Mouse (Mus musculus): ENCODE measurements around the gene Sult1a1. TPM values are rescaled to one million over a fixed set of nuclear protein-coding genes. Genes with fewer than 3 reads are reported as not detected.

The Sult1a1 gene
- polyA plus RNA-seq, 1 experiment from 2014 or later, result 12.2 TPM

DNA sequence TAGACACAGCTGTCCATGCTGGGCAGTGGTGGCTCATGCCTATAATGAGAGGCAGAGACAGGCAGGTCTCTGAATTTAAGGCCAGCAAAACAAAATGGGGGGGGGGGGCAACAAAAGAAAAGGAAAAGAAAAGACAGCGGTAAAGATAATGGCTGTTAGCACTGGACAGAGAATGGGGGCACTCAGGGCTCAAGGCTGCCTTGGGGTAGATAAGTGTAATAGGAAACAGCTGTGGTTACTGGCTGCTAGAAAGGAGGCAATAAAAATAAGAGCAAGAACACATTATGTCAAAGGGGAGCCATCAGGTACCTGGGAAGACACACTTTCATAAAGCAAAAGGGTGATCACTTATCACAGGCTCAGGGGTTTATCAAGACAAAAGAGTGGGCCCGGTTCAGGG lies 43.8 kb downstream of the Sult1a1 start:
- no peak overlapping the region for H3K27ac ChIP-seq
- H3K27me3 ChIP-seq, result no peaks in the 10 kb centered on the region
- H3K4me2 ChIP-seq, result no peak overlapping the region
- peaks cover 15% of the 10 kb centered on the region for H3K4me1 ChIP-seq
- H3K4me3 ChIP-seq, result no peak overlapping the region
- H3K9ac ChIP-seq, result no peak overlapping the region
- H3K36me3 ChIP-seq, result no peaks in the 10 kb centered on the region
- no peak for ATAC-seq (ENCODE audit: insufficient number of reproducible peaks, low FRiP score, low TSS enrichment, low read depth)
- WGBS, result 48% methylated on average over 2 of the region's 2 CpGs
- no peaks in the 10 kb centered on the region for H3K9me3 ChIP-seq

DNA sequence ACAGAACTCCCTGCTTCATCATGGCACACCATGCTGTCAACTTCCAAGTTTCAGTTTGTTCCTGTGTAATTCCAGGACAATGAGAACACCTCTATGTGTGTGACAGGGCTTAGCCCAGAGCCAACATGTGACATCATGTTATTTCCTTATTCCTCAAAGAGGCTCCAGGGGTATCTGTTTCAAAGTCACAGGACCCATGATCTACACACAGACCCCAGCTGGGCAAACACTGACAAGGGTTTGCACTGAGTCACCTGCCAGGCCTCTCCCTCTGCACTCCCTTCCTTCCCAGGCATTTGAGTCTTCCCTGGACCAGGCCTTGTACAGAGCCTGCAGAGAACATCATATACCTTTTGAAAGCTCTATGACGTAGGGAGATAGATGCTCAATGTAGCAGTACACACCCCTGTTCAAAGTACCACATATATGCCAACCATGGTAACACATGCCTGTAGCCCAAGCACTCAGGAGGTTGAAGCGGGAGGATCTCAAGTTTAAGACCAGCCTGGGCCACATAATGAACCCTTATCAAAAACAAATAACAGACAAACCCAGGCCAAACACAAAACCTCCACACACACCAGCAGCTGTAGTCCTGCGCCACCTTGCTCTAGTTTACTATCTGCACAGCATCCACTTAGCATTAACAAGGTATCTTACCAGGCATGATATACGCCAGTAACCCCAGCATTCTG lies 45.3 kb downstream of the Sult1a1 start, which contains the start of gene Nupr1:
TSS of gene Nupr1 (minus strand) at position 38 of the 695 bp plus-strand sequence.
- Histone ChIP-seq H3K4me2 (no peak within 1 kb of the TSS), H3K27ac (no peak within 1 kb of the TSS), H3K27me3 (no peaks in the 10 kb centered on the region), H3K9ac (no peak within 1 kb of the TSS), H3K4me3 (no peak within 1 kb of the TSS), H3K36me3 (no peaks in the 10 kb centered on the region), H3K9me3 (no peaks in the 10 kb centered on the region), H3K4me1 (peaks cover 17% of the 10 kb centered on the region)
- 90% methylated on average over 4 of the region's 4 CpGs for WGBS
- no peak for ATAC-seq (ENCODE audit: insufficient number of reproducible peaks, low FRiP score, low TSS enrichment, low read depth)

- Histone ChIP-seq H3K27me3 (no peaks in the 10 kb centered on the region), H3K4me2 (no peak overlapping the region), H3K9ac (no peak overlapping the region), H3K36me3 (no peaks in the 10 kb centered on the region), H3K4me3 (no peak overlapping the region), H3K27ac (no peak overlapping the region), H3K9me3 (no peaks in the 10 kb centered on the region), H3K4me1 (peaks cover 27% of the 10 kb centered on the region)
- no peak for ATAC-seq (ENCODE audit: insufficient number of reproducible peaks, low FRiP score, low TSS enrichment, low read depth)
- WGBS, result 24% methylated on average over 3 of the region's 3 CpGs
These were observed 46.3 kb downstream of the Sult1a1 start for GRCm38 (mm10) chr7:126629915-126630314.

GRCm38 (mm10) chr7:126628111-126628510 lies 48.1 kb downstream of the Sult1a1 start:
- peaks cover 18% of the 10 kb centered on the region for H3K4me1 ChIP-seq
- no peak overlapping the region for H3K4me3 ChIP-seq
- H3K9me3 ChIP-seq, result no peaks in the 10 kb centered on the region
- H3K4me2 ChIP-seq, result no peak overlapping the region
- H3K27me3 ChIP-seq, result no peaks in the 10 kb centered on the region
- ATAC-seq (ENCODE audit: insufficient number of reproducible peaks, low FRiP score, low TSS enrichment, low read depth), result no peak
- no peaks in the 10 kb centered on the region for H3K36me3 ChIP-seq
- H3K9ac ChIP-seq, result no peak overlapping the region
- H3K27ac ChIP-seq, result no peak overlapping the region
- WGBS, result 43% methylated on average over 6 of the region's 6 CpGs

- Histone ChIP-seq H3K9ac (no peak overlapping the region), H3K27ac (peak overlapping the region; percentile 43), H3K4me3 (no peak overlapping the region), H3K9me3 (no peaks in the 10 kb centered on the region), H3K36me3 (no peaks in the 10 kb centered on the region), H3K27me3 (no peaks in the 10 kb centered on the region), H3K4me2 (no peak overlapping the region), H3K4me1 (peaks cover 26% of the 10 kb centered on the region)
- WGBS, result 77% methylated on average over 3 of the region's 3 CpGs
- no peak for ATAC-seq (ENCODE audit: insufficient number of reproducible peaks, low FRiP score, low TSS enrichment, low read depth)
These were observed 50.2 kb downstream of the Sult1a1 start for GRCm38 (mm10) chr7:126625807-126626600.

- 33% methylated on average over 6 of the region's 6 CpGs for WGBS
- peak overlapping the region; percentile 11; the same call in 1 of the 2 replicates for H3K4me3 ChIP-seq
These were observed 50.9 kb downstream of the Sult1a1 start for GRCm38 (mm10) chr7:126625369-126625768.

GRCm38 (mm10) chr7:126624774-126625173 lies 51.5 kb downstream of the Sult1a1 start:
- Histone ChIP-seq H3K27me3 (no peaks in the 10 kb centered on the region), H3K36me3 (no peaks in the 10 kb centered on the region), H3K4me3 (peak overlapping the region; percentile 11), H3K27ac (peak overlapping the region; percentile 12; the same call in 1 of the 2 replicates), H3K9me3 (no peaks in the 10 kb centered on the region), H3K4me2 (0 out of 2 replicates have a peak overlapping the region, but pooled peaks have one; percentile 12), H3K4me1 (peaks cover 26% of the 10 kb centered on the region), H3K9ac (no peak overlapping the region)
- no peak for ATAC-seq (ENCODE audit: insufficient number of reproducible peaks, low FRiP score, low TSS enrichment, low read depth)
- 70% methylated on average over 16 of the region's 16 CpGs for WGBS

More at GRCm38 (mm10) chr7:126625369-126625768, 50.9 kb downstream of the Sult1a1 start:
- Histone ChIP-seq H3K36me3 (no peaks in the 10 kb centered on the region), H3K4me2 (no peak overlapping the region), H3K4me1 (peaks cover 26% of the 10 kb centered on the region), H3K9me3 (no peaks in the 10 kb centered on the region), H3K27me3 (no peaks in the 10 kb centered on the region), H3K27ac (peak overlapping the region; percentile 43), H3K9ac (no peak overlapping the region)
- ATAC-seq (ENCODE audit: insufficient number of reproducible peaks, low FRiP score, low TSS enrichment, low read depth), result peak; percentile 79

DNA sequence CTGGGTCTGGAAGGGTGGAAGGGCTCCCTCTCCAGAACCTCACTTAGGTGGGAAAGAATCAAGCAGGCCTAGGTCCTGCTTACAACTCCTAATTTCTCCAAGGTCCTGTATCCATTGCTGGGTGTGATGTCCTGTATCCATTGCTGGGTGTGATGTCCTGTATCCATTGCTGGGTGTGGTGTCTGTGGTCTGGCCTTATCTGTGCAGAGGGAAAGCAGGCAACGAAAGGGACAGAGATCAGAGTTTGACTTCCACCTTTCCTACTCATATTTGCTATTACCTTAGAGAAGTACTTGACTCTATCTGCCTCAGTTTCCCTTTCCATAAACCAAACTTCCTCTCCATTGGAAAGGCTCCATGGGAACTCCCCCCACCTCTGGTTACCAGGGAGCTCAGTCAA lies 52.9 kb downstream of the Sult1a1 start:
- no peak overlapping the region for H3K4me2 ChIP-seq
- ATAC-seq (ENCODE audit: insufficient number of reproducible peaks, low FRiP score, low TSS enrichment, low read depth), result no peak
- H3K9me3 ChIP-seq, result no peaks in the 10 kb centered on the region
- H3K4me3 ChIP-seq, result no peak overlapping the region
- H3K27ac ChIP-seq, result no peak overlapping the region
- H3K9ac ChIP-seq, result no peak overlapping the region
- peaks cover 25% of the 10 kb centered on the region for H3K4me1 ChIP-seq
- H3K36me3 ChIP-seq, result no peaks in the 10 kb centered on the region
- 79% methylated on average over 1 of the region's 1 CpGs for WGBS
- H3K27me3 ChIP-seq, result no peaks in the 10 kb centered on the region

Other genes starting within 250 kb of the Sult1a1 start
- gene Rabep2, start 247.7 kb downstream of the Sult1a1 start, polyA plus RNA-seq (2015; fragmentation: Nextera tagmentation; extraction: Ambion mirVana), result 39.3 and 39.4 TPM in 2 replicates
- gene Atp2a1, start 213.3 kb downstream of the Sult1a1 start, polyA plus RNA-seq (2015; fragmentation: Nextera tagmentation; extraction: Ambion mirVana), result 82.8 and 290 TPM in 2 replicates
- gene Sh2b1, start 201.0 kb downstream of the Sult1a1 start, polyA plus RNA-seq (2015; fragmentation: Nextera tagmentation; extraction: Ambion mirVana), result 51.9 and 53.7 TPM in 2 replicates
- gene Tufm, start 189.1 kb downstream of the Sult1a1 start, polyA plus RNA-seq (2015; fragmentation: Nextera tagmentation; extraction: Ambion mirVana), result 120 and 130 TPM in 2 replicates
- 41.9 and 47.0 TPM in 2 replicates for gene Atxn2l, start 173.0 kb downstream of the Sult1a1 start, polyA plus RNA-seq (2015; fragmentation: Nextera tagmentation; extraction: Ambion mirVana)
- 173 and 191 TPM in 2 replicates for gene Eif3c, start 110.0 kb downstream of the Sult1a1 start, polyA plus RNA-seq (2015; fragmentation: Nextera tagmentation; extraction: Ambion mirVana)
- 0.79 and 1.9 TPM in 2 replicates for gene Apobr, start 91.5 kb downstream of the Sult1a1 start, polyA plus RNA-seq (2015; fragmentation: Nextera tagmentation; extraction: Ambion mirVana)
- gene Cln3, start 90.6 kb downstream of the Sult1a1 start, polyA plus RNA-seq (2015; fragmentation: Nextera tagmentation; extraction: Ambion mirVana), result 32.7 and 37.7 TPM in 2 replicates
- gene Il27, start 81.5 kb downstream of the Sult1a1 start, polyA plus RNA-seq (2015; fragmentation: Nextera tagmentation; extraction: Ambion mirVana), result not detected in 2 replicates
- gene Nupr1, start 45.6 kb downstream of the Sult1a1 start, polyA plus RNA-seq (2015; fragmentation: Nextera tagmentation; extraction: Ambion mirVana), result 29.8 and 41.9 TPM in 2 replicates
- 43.4 and 43.9 TPM in 2 replicates for gene Sgf29, start 27.1 kb downstream of the Sult1a1 start, polyA plus RNA-seq (2015; fragmentation: Nextera tagmentation; extraction: Ambion mirVana)
- gene Bola2, start 19.0 kb upstream of the Sult1a1 start, polyA plus RNA-seq (2015; fragmentation: Nextera tagmentation; extraction: Ambion mirVana), result 109 and 131 TPM in 2 replicates
- 10.5 and 12.3 TPM in 2 replicates for gene Slx1b, start 19.4 kb upstream of the Sult1a1 start, polyA plus RNA-seq (2015; fragmentation: Nextera tagmentation; extraction: Ambion mirVana)
- 44.5 and 46.5 TPM in 2 replicates for gene Coro1a, start 31.4 kb upstream of the Sult1a1 start, polyA plus RNA-seq (2015; fragmentation: Nextera tagmentation; extraction: Ambion mirVana)
- gene Mapk3, start 83.2 kb upstream of the Sult1a1 start, polyA plus RNA-seq (2015; fragmentation: Nextera tagmentation; extraction: Ambion mirVana), result 65.2 and 68.3 TPM in 2 replicates
- 16.8 and 17.7 TPM in 2 replicates for gene Gdpd3, start 89.9 kb upstream of the Sult1a1 start, polyA plus RNA-seq (2015; fragmentation: Nextera tagmentation; extraction: Ambion mirVana)
- gene Ypel3, start 100.5 kb upstream of the Sult1a1 start, polyA plus RNA-seq (2015; fragmentation: Nextera tagmentation; extraction: Ambion mirVana), result 117 and 122 TPM in 2 replicates
- 0.37 and 0.46 TPM in 2 replicates for gene Tbx6, start 105.1 kb upstream of the Sult1a1 start, polyA plus RNA-seq (2015; fragmentation: Nextera tagmentation; extraction: Ambion mirVana)
- 212 and 227 TPM in 2 replicates for gene Ppp4c, start 116.1 kb upstream of the Sult1a1 start, polyA plus RNA-seq (2015; fragmentation: Nextera tagmentation; extraction: Ambion mirVana)
- 0.22 and 0.56 TPM in 2 replicates for gene Fam57b, start 121.2 kb upstream of the Sult1a1 start, polyA plus RNA-seq (2015; fragmentation: Nextera tagmentation; extraction: Ambion mirVana)
- not detected in 2 replicates for gene 4930451I11Rik, start 155.2 kb upstream of the Sult1a1 start, polyA plus RNA-seq (2015; fragmentation: Nextera tagmentation; extraction: Ambion mirVana)
- 0.57 and 0.82 TPM in 2 replicates for gene Doc2a, start 171.0 kb upstream of the Sult1a1 start, polyA plus RNA-seq (2015; fragmentation: Nextera tagmentation; extraction: Ambion mirVana)
- gene Hirip3, start 185.5 kb upstream of the Sult1a1 start, polyA plus RNA-seq (2015; fragmentation: Nextera tagmentation; extraction: Ambion mirVana), result 26.7 and 30.1 TPM in 2 replicates
- gene Ino80e, start 185.9 kb upstream of the Sult1a1 start, polyA plus RNA-seq (2015; fragmentation: Nextera tagmentation; extraction: Ambion mirVana), result 80.7 and 82.1 TPM in 2 replicates
- 40.9 and 46.3 TPM in 2 replicates for gene Taok2, start 208.3 kb upstream of the Sult1a1 start, polyA plus RNA-seq (2015; fragmentation: Nextera tagmentation; extraction: Ambion mirVana)
- gene Tmem219, start 246.5 kb upstream of the Sult1a1 start, polyA plus RNA-seq (2015; fragmentation: Nextera tagmentation; extraction: Ambion mirVana), result 31.3 and 35.1 TPM in 2 replicates